Mouse (Mus musculus) CH12.LX (cell line): ENCODE results near the gene Heatr5a. TPM values are rescaled to one million over a fixed set of nuclear protein-coding genes. Genes with fewer than 3 reads are reported as not detected.
A peak's percentile ranks its signal among the peaks of the same experiment; 100 is the strongest.

ENCODE experiments used
- DNase-seq: peaks from one replicate; pipeline ENCODE4 v3.0.0-alpha.2; 2013; ENCODE audit errors: extremely low read depth
- H3K27ac ChIP-seq: 2 replicates; pipeline ENCODE4 v1.5.1; 2012; ENCODE audit warnings: low read depth, mild to moderate bottlenecking, control low read depth, moderate library complexity; ENCODE audit not compliant: insufficient read depth
- H3K27me3 ChIP-seq: replicated peaks from 2 replicates; pipeline ENCODE3; 2012; ENCODE audit warnings: inconsistent platforms
- H3K36me3 ChIP-seq, 2 experiments: replicated peaks in 1 of 2; 2 replicates each; pipeline versions ENCODE3 to v1.6.1; 2012; ENCODE audit warnings: inconsistent platforms in 1 of 2, low read length in 1 of 2, mild to moderate bottlenecking in 1 of 2, mixed read lengths in 1 of 2, moderate library complexity in 1 of 2; ENCODE audit not compliant: control insufficient read depth in 1 of 2, insufficient read depth in 1 of 2
- H3K4me1 ChIP-seq, 2 experiments: 2 replicates each; pipeline ENCODE4 v1.6.1; 2012; ENCODE audit warnings: inconsistent platforms in 1 of 2, moderate library complexity in 1 of 2; ENCODE audit not compliant: insufficient read depth in 2 of 2, control insufficient read depth in 1 of 2
- H3K4me2 ChIP-seq: 2 replicates; pipeline ENCODE4 v1.6.1; 2012; ENCODE audit warnings: low read depth, mild to moderate bottlenecking, control low read depth; ENCODE audit not compliant: poor library complexity, insufficient read depth, severe bottlenecking
- H3K4me3 ChIP-seq, 3 experiments: fragments of 150-350 bp in 1 of 3; sonication (generic) in 1 of 3; replicated peaks in 1 of 3; 2 replicates each; pipeline versions ENCODE3 to v1.5.1; 2011 to 2012; ENCODE audit warnings: low read depth in 2 of 3, low read length in 2 of 3, mild to moderate bottlenecking in 2 of 3, moderate library complexity in 2 of 3, control low read depth in 1 of 3, improper control_type of control experiment in 1 of 3, inconsistent platforms in 1 of 3, mixed read lengths in 1 of 3; ENCODE audit not compliant: poor library complexity in 1 of 3
- H3K79me2 ChIP-seq: replicated peaks from 2 replicates; pipeline ENCODE4 v1.6.1; 2012; ENCODE audit warnings: mild to moderate bottlenecking, moderate library complexity; ENCODE audit not compliant: control insufficient read depth, poor library complexity, insufficient read depth, severe bottlenecking; ENCODE audit errors: extremely low read depth
- H3K9ac ChIP-seq: 2 replicates; pipeline ENCODE4 v1.6.1; 2012; ENCODE audit warnings: low read depth, mild to moderate bottlenecking, control low read depth, moderate library complexity; ENCODE audit not compliant: insufficient read depth
- H3K9me3 ChIP-seq: replicated peaks from 2 replicates; pipeline ENCODE3; 2012; ENCODE audit warnings: low read length, inconsistent platforms, mixed read lengths
- CTCF ChIP-seq, 2 experiments: IDR thresholded peaks in 1 of 2; conservative IDR thresholded peaks in 1 of 2; 2 replicates each; pipeline ENCODE4 v1.5.1; 2011 to 2012; ENCODE audit warnings: low read depth in 2 of 2, low read length in 2 of 2, improper control_type of control experiment in 1 of 2, inconsistent platforms in 1 of 2, mild to moderate bottlenecking in 1 of 2, moderate library complexity in 1 of 2
- EP300 ChIP-seq: IDR thresholded peaks from 2 replicates; pipeline ENCODE4 v1.6.1; 2011; ENCODE audit warnings: low read length, improper control_type of control experiment
- GABPA ChIP-seq: IDR thresholded peaks from 2 replicates; pipeline ENCODE4 v1.6.1; 2012; ENCODE audit warnings: low read depth, low read length, improper control_type of control experiment, inconsistent platforms; ENCODE audit not compliant: insufficient replicate concordance
- HCFC1 ChIP-seq: IDR thresholded peaks from 2 replicates; pipeline ENCODE4 v1.6.1; 2012; ENCODE audit warnings: low read depth, mild to moderate bottlenecking, inconsistent platforms, low read length, improper control_type of control experiment
- JUN ChIP-seq: IDR thresholded peaks from 2 replicates; pipeline ENCODE4 v1.6.1; 2011; ENCODE audit warnings: low read depth, mild to moderate bottlenecking, low read length, improper control_type of control experiment, moderate library complexity; ENCODE audit not compliant: insufficient read depth
- JUND ChIP-seq: conservative IDR thresholded peaks from 2 replicates; pipeline ENCODE4 v1.6.1; 2011; ENCODE audit warnings: low read depth, low read length, improper control_type of control experiment
- KAT2A ChIP-seq: IDR thresholded peaks from 2 replicates; pipeline ENCODE4 v1.6.1; 2012; ENCODE audit warnings: low read length, improper control_type of control experiment, inconsistent platforms; ENCODE audit not compliant: insufficient replicate concordance
- MAFK ChIP-seq: IDR thresholded peaks from 2 replicates; pipeline ENCODE4 v1.6.1; 2011; ENCODE audit warnings: low read length, improper control_type of control experiment; ENCODE audit not compliant: insufficient replicate concordance
- MAX ChIP-seq: IDR thresholded peaks from 2 replicates; pipeline ENCODE4 v1.6.1; 2011; ENCODE audit warnings: low read length, improper control_type of control experiment
- MAZ ChIP-seq: IDR thresholded peaks from 2 replicates; pipeline ENCODE4 v1.6.1; 2012; ENCODE audit warnings: low read depth, mild to moderate bottlenecking, inconsistent platforms, low read length, improper control_type of control experiment, moderate library complexity
- MEF2A ChIP-seq: IDR thresholded peaks from 2 replicates; pipeline ENCODE4 v1.6.1; 2014; ENCODE audit warnings: low read depth, mild to moderate bottlenecking, inconsistent platforms, low read length, improper control_type of control experiment, borderline replicate concordance
- MYC ChIP-seq: IDR thresholded peaks from 2 replicates; pipeline ENCODE4 v1.6.1; 2011; ENCODE audit warnings: low read depth, mild to moderate bottlenecking, improper control_type of control experiment, low read length
- POLR2A ChIP-seq: IDR thresholded peaks from 2 replicates; pipeline ENCODE4 v1.6.1; 2011; ENCODE audit warnings: low read depth, mild to moderate bottlenecking, improper control_type of control experiment, low read length
- SIN3A ChIP-seq: IDR thresholded peaks from 2 replicates; pipeline ENCODE4 v1.6.1; 2012; ENCODE audit warnings: low read length, improper control_type of control experiment, inconsistent platforms
- SMC3 ChIP-seq: IDR thresholded peaks from 2 replicates; pipeline ENCODE4 v1.6.1; 2011; ENCODE audit warnings: low read depth, low read length, improper control_type of control experiment
- UBTF ChIP-seq: IDR thresholded peaks from 2 replicates; pipeline ENCODE4 v1.6.1; 2012; ENCODE audit warnings: low read depth, mild to moderate bottlenecking, inconsistent platforms, low read length, improper control_type of control experiment, moderate library complexity
- USF2 ChIP-seq: conservative IDR thresholded peaks from 2 replicates; pipeline ENCODE4 v1.6.1; 2011; ENCODE audit warnings: low read depth, low read length, improper control_type of control experiment
- ZKSCAN1 ChIP-seq: IDR thresholded peaks from 2 replicates; pipeline ENCODE4 v1.6.1; 2012; ENCODE audit warnings: low read depth, inconsistent platforms, low read length, improper control_type of control experiment, borderline replicate concordance
- ZMIZ1 ChIP-seq: IDR thresholded peaks from 2 replicates; pipeline ENCODE4 v1.6.1; 2012; ENCODE audit warnings: low read depth, mild to moderate bottlenecking, inconsistent platforms, low read length, improper control_type of control experiment
- ZNF384 ChIP-seq: IDR thresholded peaks from 2 replicates; pipeline ENCODE4 v1.6.1; 2012; ENCODE audit warnings: low read depth, low read length, improper control_type of control experiment, inconsistent platforms
- dilution Hi-C: fragments of 300-500 bp; cut with MboI; formaldehyde crosslinking; loops from 2 replicates; pipeline ENCODE4 v1.14.3; 2020; ENCODE audit warnings: low sequenced_read_pairs; ENCODE audit not compliant: extremely low pct_unique_long_range_greater_than_20kb, extremely low pct_ligation_motif_present
- in situ Hi-C: fragments of 300-500 bp; cut with MboI; formaldehyde crosslinking; loops from 3 replicates; pipeline ENCODE4 v1.14.3; 2019; ENCODE audit warnings: low sequenced_read_pairs, low pct_ligation_motif_present, low pct_unique_long_range_greater_than_20kb, mixed read lengths
- polyA plus RNA-seq: library from polyadenylated mRNA; unstranded; fragments of >175 nt; gene quantifications from 2 replicates; pipeline ENCODE4 v1.2.1, GENCODE M21; 2012; ENCODE audit warnings: low read depth; ENCODE audit not compliant: insufficient read length
- total RNA-seq, 2 experiments: library from RNA; depleted of rRNA; stranded (reverse); fragments of 300-350 nt in 1 of 2; fragments of >200 nt in 1 of 2; gene quantifications; 2 replicates each; pipeline ENCODE4 v1.2.3; 2012 to 2014

Gene Heatr5a
- total and polyA plus RNA-seq, 3 experiments: 5.4 to 7.3 (median 6.4) TPM

GRCm38 (mm10) chr12:51839856-51840255 is 131.3 kb downstream of the Heatr5a start:
- dilution Hi-C loops: no loop called here
- DNase-seq: no peak
- no peaks in the 10 kb centered on the region for H3K9me3 ChIP-seq
- no peaks in the 10 kb centered on the region for H3K27me3 ChIP-seq
- H3K4me1 ChIP-seq: peaks cover 5 to 10% of the 10 kb centered on the region in 2 experiments; a peak in 2 of 4 replicates
- no peak overlapping the region for H3K4me2 ChIP-seq
- peak; percentile 68 for TF ChIP-seq ZNF384
- TF ChIP-seq ZMIZ1: no peak
- TF ChIP-seq, all 38 proteins: peak for 1
- H3K9ac ChIP-seq: no peak overlapping the region
- in situ Hi-C loops: no loop called here
- H3K4me3 ChIP-seq: no peak overlapping the region
- H3K27ac ChIP-seq: no peak overlapping the region
- H3K79me2 ChIP-seq: no peaks in the 10 kb centered on the region
- H3K36me3 ChIP-seq: no peaks in the 10 kb centered on the region

DNA sequence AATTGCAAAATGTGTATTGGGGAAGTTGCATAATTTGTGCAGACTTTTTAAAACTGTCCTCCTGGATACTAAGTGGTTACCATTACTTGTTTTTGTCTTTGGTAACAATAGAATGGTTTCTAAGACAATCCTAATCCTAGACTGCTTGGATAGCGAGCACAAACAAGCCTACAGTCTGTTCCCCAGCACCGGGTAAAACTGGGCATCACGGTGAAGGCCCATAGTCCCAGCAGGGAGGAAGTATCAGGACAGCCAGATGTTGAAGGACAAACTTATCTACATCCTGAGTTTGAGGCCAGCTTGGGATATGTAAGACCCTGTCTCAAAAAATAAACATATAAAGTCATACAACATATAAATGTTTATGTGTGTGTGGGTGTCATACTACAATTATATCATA is 135.9 kb downstream of the Heatr5a start:
- no peak for DNase-seq

GRCm38 (mm10) chr12:51831931-51832330 is 139.2 kb downstream of the Heatr5a start:
- no peak overlapping the region for H3K4me3 ChIP-seq
- no peak overlapping the region for H3K4me2 ChIP-seq
- H3K9me3 ChIP-seq: no peaks in the 10 kb centered on the region
- H3K79me2 ChIP-seq: peaks cover 24% of the 10 kb centered on the region
- peaks cover 11 to 28% of the 10 kb centered on the region in 2 experiments for H3K4me1 ChIP-seq
- peaks cover 3 to 10% of the 10 kb centered on the region in 2 experiments for H3K36me3 ChIP-seq
- in situ Hi-C loops (no loop called here), dilution Hi-C loops (no loop called here)
- no peak for TF ChIP-seq UBTF
- TF ChIP-seq ZMIZ1: no peak
- no peaks in the 10 kb centered on the region for H3K27me3 ChIP-seq
- H3K9ac ChIP-seq: no peak overlapping the region
- H3K27ac ChIP-seq: no peak overlapping the region
- no peak for DNase-seq

More for the DNA sequence above, 135.9 kb downstream of the Heatr5a start:
- TF ChIP-seq USF2 (no peak), MYC (no peak), MAX (no peak), JUN (no peak), SIN3A (no peak), MEF2A (no peak), GABPA (no peak), EP300 (no peak), JUND (no peak), POLR2A (no peak), CTCF (conservative IDR thresholded peaks at IDR 0.05 in 1 of 2, IDR thresholded peaks at IDR 0.05 in 1 of 2; ENCODE audit: low read depth in 2 of 2, low read length in 2 of 2) (no peak), KAT2A (no peak), ZMIZ1 (no peak), HCFC1 (no peak), SMC3 (no peak), MAZ (no peak), MAFK (no peak), ZKSCAN1 (no peak)
- Histone ChIP-seq H3K79me2 (0 out of 2 replicates have a peak, but pooled peaks cover 4% of the 10 kb centered on the region), H3K4me3 (no peak overlapping the region), H3K4me2 (no peak overlapping the region), H3K27me3 (no peaks in the 10 kb centered on the region), H3K36me3 (peaks cover 0 to 5% of the 10 kb centered on the region in 2 experiments), H3K9ac (no peak overlapping the region), H3K9me3 (no peaks in the 10 kb centered on the region), H3K27ac (no peak overlapping the region), H3K4me1 (peaks cover 7 to 20% of the 10 kb centered on the region in 2 experiments; a peak in 2 of 4 replicates)
- in situ Hi-C loops: no loop called here
- dilution Hi-C loops: no loop called here
